In genomic region chr16:29687987-29688885, GRCm38 (mm10) we compare ENCODE assay signal across 17 mouse cellular contexts.
A peak's percentile ranks its signal among the peaks of the same experiment; 100 is the strongest.
DNase-seq lines count a peak whose midpoint lies in the region; ATAC-seq and TF ChIP-seq lines count a peak whose summit lies in the region.
"Had no signal": no experiment of that assay in that cellular context is flagged by ENCODE, and none has a peak within 500 bp of the region (broad histone marks: within the 10 kb centered on the region; RNA-seq: fewer than 3 reads in every experiment).

No protein-coding gene starts in this region.

- WGBS in hindbrain, embryonic 13.5 days: 40% methylated on average over 17 of the region's 17 CpGs
- WGBS in neural tube, embryonic 12.5 days: 28% methylated on average over 17 of the region's 17 CpGs

- no peaks in the 10 kb centered on the region for H3K36me3 ChIP-seq in E14TG2a.4 (ENCODE audit: insufficient read depth, low read length)
- H3K36me3 ChIP-seq in ES-Bruce4 (ENCODE audit: control insufficient read depth, insufficient read depth, low read length, poor library complexity, severe bottlenecking): no peaks in the 10 kb centered on the region
- H3K36me3 ChIP-seq in hindbrain, embryonic 13.5 days: no peaks in the 10 kb centered on the region
- no peaks in the 10 kb centered on the region for H3K36me3 ChIP-seq in neural tube, embryonic 12.5 days
- H3K36me3 ChIP-seq: intestine, embryonic 15.5 days; limb, embryonic 15.5 days had no signal

- TF ChIP-seq CTCF in E14TG2a.4 (conservative IDR thresholded peaks at IDR 0.05; ENCODE audit: low read length) (no peak), ES-Bruce4 (IDR thresholded peaks at IDR 0.05; ENCODE audit: low read depth, low read length) (no peak)

- TF ChIP-seq EP300 in ES-Bruce4 (IDR thresholded peaks at IDR 0.05; ENCODE audit: insufficient read depth, low read depth, low read length): no peak

- H3K4me3 ChIP-seq in E14TG2a.4 (replicated peaks; ENCODE audit: low read length): peak overlapping the region; percentile 53
- H3K4me3 ChIP-seq in ES-Bruce4 (ENCODE audit: low read depth, low read length): no peak overlapping the region
- H3K4me3 ChIP-seq in hindbrain, embryonic 13.5 days: no peak overlapping the region
- no peak overlapping the region for H3K4me3 ChIP-seq in neural tube, embryonic 12.5 days
- H3K4me3 ChIP-seq: erythroblast, embryonic 14.5 days; gastrocnemius, adult 2 months; intestine, embryonic 15.5 days; left cerebral cortex, adult 2 months; limb, embryonic 15.5 days had no signal

- ATAC-seq in hindbrain, embryonic 13.5 days (ENCODE audit: low FRiP score): peak; percentile 66
- peak; percentile 73 for ATAC-seq in neural tube, embryonic 12.5 days (ENCODE audit: low FRiP score, low read depth)
- ATAC-seq: intestine, embryonic 15.5 days had no signal

- H3K9ac ChIP-seq in ES-Bruce4 (ENCODE audit: low read depth, poor library complexity, severe bottlenecking): 0 out of 2 replicates have a peak overlapping the region, but pooled peaks have one; percentile 18
- H3K9ac ChIP-seq in hindbrain, embryonic 13.5 days: no peak overlapping the region; the same call in 1 of the 2 replicates
- H3K9ac ChIP-seq in neural tube, embryonic 12.5 days: no peak overlapping the region
- H3K9ac ChIP-seq: intestine, embryonic 15.5 days; limb, embryonic 15.5 days had no signal

- no peak for DNase-seq in gastrocnemius, postnatal 4 days (ENCODE audit: low spot score in 2 of 2)
- no peak for DNase-seq in ovary, adult 18-20 months (ENCODE audit: low spot score)
- DNase-seq in lung, postnatal 25 days (ENCODE audit: low spot score): no peak
- DNase-seq: adrenal gland, adult 8-10 months; cerebellum, postnatal 25 days; gastrocnemius, adult 2 months; kidney, postnatal 25 days; lung, adult 2 months had no signal

- H3K27ac ChIP-seq in ES-Bruce4 (ENCODE audit: insufficient read depth, low read length): no peak overlapping the region
- peak overlapping the region; percentile 74 for H3K27ac ChIP-seq in hindbrain, embryonic 13.5 days
- H3K27ac ChIP-seq in neural tube, embryonic 12.5 days: no peak overlapping the region
- H3K27ac ChIP-seq: gastrocnemius, adult 2 months; intestine, embryonic 15.5 days; left cerebral cortex, adult 2 months; limb, embryonic 15.5 days had no signal

- peaks cover 66% of the 10 kb centered on the region for H3K4me1 ChIP-seq in E14TG2a.4 (replicated peaks; ENCODE audit: low read depth, low read length)
- peaks cover 1% of the 10 kb centered on the region for H3K4me1 ChIP-seq in ES-Bruce4 (ENCODE audit: control insufficient read depth, insufficient read depth, low read length)
- H3K4me1 ChIP-seq in hindbrain, embryonic 13.5 days (replicated peaks): peaks cover 32% of the 10 kb centered on the region
- H3K4me1 ChIP-seq in neural tube, embryonic 12.5 days: peaks cover 29% of the 10 kb centered on the region
- H3K4me1 ChIP-seq: intestine, embryonic 15.5 days had no signal

- no peak for TF ChIP-seq POLR2A in ES-Bruce4 (IDR thresholded peaks at IDR 0.05; ENCODE audit: insufficient read depth, low read length)

- no peaks in the 10 kb centered on the region for H3K9me3 ChIP-seq in E14TG2a.4 (ENCODE audit: low read length)
- H3K9me3 ChIP-seq in ES-Bruce4 (replicated peaks; ENCODE audit: control insufficient read depth, insufficient read depth, low read length, poor library complexity, severe bottlenecking): no peaks in the 10 kb centered on the region
- H3K9me3 ChIP-seq in hindbrain, embryonic 13.5 days: no peaks in the 10 kb centered on the region
- H3K9me3 ChIP-seq in neural tube, embryonic 12.5 days: no peaks in the 10 kb centered on the region
- H3K9me3 ChIP-seq: intestine, embryonic 15.5 days; limb, embryonic 15.5 days had no signal

- no peak overlapping the region for H3K4me2 ChIP-seq in hindbrain, embryonic 13.5 days
- H3K4me2 ChIP-seq in neural tube, embryonic 12.5 days (replicated peaks): 0 out of 2 replicates have a peak overlapping the region, but pooled peaks have one; percentile 13
- H3K4me2 ChIP-seq: intestine, embryonic 15.5 days; limb, embryonic 15.5 days had no signal

- H3K27me3 ChIP-seq in E14TG2a.4 (ENCODE audit: insufficient read depth, low read length) (no peaks in the 10 kb centered on the region), ES-Bruce4 (ENCODE audit: control insufficient read depth, insufficient read depth, low read length, poor library complexity, severe bottlenecking) (no peaks in the 10 kb centered on the region)
- H3K27me3 ChIP-seq in hindbrain, embryonic 13.5 days: peaks cover 38% of the 10 kb centered on the region
- 0 out of 2 replicates have a peak, but pooled peaks cover 7% of the 10 kb centered on the region for H3K27me3 ChIP-seq in neural tube, embryonic 12.5 days (replicated peaks)
- H3K27me3 ChIP-seq: CH12.LX; intestine, embryonic 15.5 days; limb, embryonic 15.5 days had no signal
